Mouse (Mus musculus) ES-E14 (cell line): ENCODE measurements around the gene Plbd1. TPM values are rescaled to one million over a fixed set of nuclear protein-coding genes. Genes with fewer than 3 reads are reported as not detected.

Experiments used
- DNase-seq: peaks from one replicate; pipeline ENCODE4 v3.0.0-alpha.2; 2013; ENCODE audit warnings: low read depth, low spot score
- H3K27ac ChIP-seq: 2 replicates; pipeline ENCODE4 v1.5.1; 2012; ENCODE audit warnings: low read depth, mild to moderate bottlenecking, low read length, moderate library complexity, mixed read lengths; ENCODE audit not compliant: poor library complexity, insufficient read depth, severe bottlenecking
- H3K36me3 ChIP-seq: 2 replicates; pipeline ENCODE4 v1.6.1; 2012; ENCODE audit warnings: mild to moderate bottlenecking, low read length, moderate library complexity, mixed read lengths; ENCODE audit not compliant: control insufficient read depth, poor library complexity, insufficient read depth, severe bottlenecking
- H3K4me1 ChIP-seq, 2 experiments: fragments of 150-350 bp in 1 of 2; sonication (generic) in 1 of 2; 2 replicates each; pipeline ENCODE4 v1.6.1; 2012; ENCODE audit warnings: low read length in 2 of 2, mild to moderate bottlenecking in 1 of 2, mixed read lengths in 1 of 2; ENCODE audit not compliant: control insufficient read depth in 2 of 2, insufficient read depth in 2 of 2, poor library complexity in 1 of 2
- H3K4me3 ChIP-seq, 2 experiments: fragments of 150-350 bp in 1 of 2; sonication (generic) in 1 of 2; 2 replicates each; pipeline ENCODE4 v1.5.1; 2012; ENCODE audit warnings: low read length in 2 of 2, low read depth in 1 of 2, mild to moderate bottlenecking in 1 of 2, mixed read lengths in 1 of 2; ENCODE audit not compliant: insufficient read depth in 1 of 2, poor library complexity in 1 of 2, severe bottlenecking in 1 of 2
- H3K9ac ChIP-seq: 2 replicates; pipeline ENCODE4 v1.6.1; 2012; ENCODE audit warnings: low read depth, mild to moderate bottlenecking, low read length, mixed read lengths; ENCODE audit not compliant: poor library complexity, insufficient read depth, severe bottlenecking
- H3K9me3 ChIP-seq: fragments of 150-350 bp; sonication (generic); 2 replicates; pipeline ENCODE4 v1.6.1; 2012; ENCODE audit warnings: low read depth, mild to moderate bottlenecking, low read length; ENCODE audit not compliant: control insufficient read depth, insufficient read depth
- CHD2 ChIP-seq: IDR thresholded peaks from 2 replicates; pipeline ENCODE4 v1.6.1; 2014; ENCODE audit warnings: mild to moderate bottlenecking, low read depth, low read length, inconsistent platforms
- HCFC1 ChIP-seq: IDR thresholded peaks from 2 replicates; pipeline ENCODE4 v1.6.1; 2012; ENCODE audit warnings: low read length, inconsistent platforms, borderline replicate concordance; ENCODE audit not compliant: insufficient read depth
- MAFK ChIP-seq: IDR thresholded peaks from 2 replicates; pipeline ENCODE4 v1.6.1; 2014; ENCODE audit warnings: mild to moderate bottlenecking, low read depth, low read length, inconsistent platforms; ENCODE audit not compliant: insufficient read depth
- ZC3H11A ChIP-seq: IDR thresholded peaks from 2 replicates; pipeline ENCODE4 v1.6.1; 2012; ENCODE audit warnings: low read depth, mild to moderate bottlenecking, inconsistent platforms, low read length, borderline replicate concordance
- ZNF384 ChIP-seq: IDR thresholded peaks from 2 replicates; pipeline ENCODE4 v1.6.1; 2012; ENCODE audit warnings: low read depth, low read length, inconsistent platforms
- in situ Hi-C, 2 experiments: fragments of 600-800 bp; cut with MboI; formaldehyde crosslinking; loops; one replicate each; pipeline ENCODE4 v1.15.1; 2025; ENCODE audit warnings: low sequenced_read_pairs in 2 of 2, inconsistent platforms in 1 of 2; ENCODE audit not compliant: unreplicated experiment in 2 of 2
- total RNA-seq: library from RNA; depleted of rRNA; stranded (reverse); fragments of 300-350 nt; gene quantifications from 2 replicates; pipeline ENCODE4 v1.2.3, GENCODE M21; 2012

Gene Plbd1
- total RNA-seq, 1 experiment, result 2.5 TPM

- H3K36me3 ChIP-seq, result no peaks in the 10 kb centered on the region
These were observed 26.7 kb downstream of the Plbd1 start for GRCm38 (mm10) chr6:136634982-136635381.

GRCm38 (mm10) chr6:136633719-136634118, 28.0 kb downstream of the Plbd1 start:
- H3K36me3 ChIP-seq, result no peaks in the 10 kb centered on the region
- no peak overlapping the region for H3K27ac ChIP-seq
- no peak overlapping the region for H3K4me3 ChIP-seq
- no peak for DNase-seq
- H3K9ac ChIP-seq, result no peak overlapping the region
- H3K4me1 ChIP-seq, result no peaks in the 10 kb centered on the region
- in situ Hi-C loops, result no loop called here
- TF ChIP-seq ZNF384 (no peak), HCFC1 (no peak), ZC3H11A (no peak), MAFK (no peak), CHD2 (no peak)
- H3K9me3 ChIP-seq, result no peaks in the 10 kb centered on the region

More at GRCm38 (mm10) chr6:136634982-136635381, 26.7 kb downstream of the Plbd1 start:
- Histone ChIP-seq H3K9me3 (no peaks in the 10 kb centered on the region), H3K9ac (no peak overlapping the region), H3K4me3 (no peak overlapping the region), H3K4me1 (no peaks in the 10 kb centered on the region), H3K27ac (no peak overlapping the region)
- in situ Hi-C loops, result no loop called here
- DNase-seq, result no peak
- no peak for TF ChIP-seq ZNF384
- no peak for TF ChIP-seq HCFC1
- no peak for TF ChIP-seq MAFK
- no peak for TF ChIP-seq ZC3H11A
- TF ChIP-seq CHD2, result no peak

GRCm38 (mm10) chr6:136633154-136633553, 28.6 kb downstream of the Plbd1 start:
- no peak overlapping the region for H3K27ac ChIP-seq
- H3K9ac ChIP-seq, result no peak overlapping the region
- in situ Hi-C loops, result no loop called here
- H3K9me3 ChIP-seq, result no peaks in the 10 kb centered on the region
- no peaks in the 10 kb centered on the region for H3K36me3 ChIP-seq
- H3K4me1 ChIP-seq, result no peaks in the 10 kb centered on the region
- no peak overlapping the region for H3K4me3 ChIP-seq
- no peak for TF ChIP-seq ZC3H11A
- TF ChIP-seq HCFC1, result no peak
- TF ChIP-seq CHD2, result no peak
- TF ChIP-seq MAFK, result no peak
- TF ChIP-seq ZNF384, result no peak
- no peak for DNase-seq

GRCm38 (mm10) chr6:136631945-136632534, 29.7 kb downstream of the Plbd1 start:
- in situ Hi-C loops, result no loop called here

GRCm38 (mm10) chr6:136631519-136631918, 30.2 kb downstream of the Plbd1 start:
- Histone ChIP-seq H3K36me3 (no peaks in the 10 kb centered on the region), H3K27ac (no peak overlapping the region), H3K9ac (no peak overlapping the region), H3K4me3 (no peak overlapping the region), H3K4me1 (no peaks in the 10 kb centered on the region), H3K9me3 (no peaks in the 10 kb centered on the region)
- in situ Hi-C loops, result no loop called here
- DNase-seq, result no peak
- no peak for TF ChIP-seq CHD2
- TF ChIP-seq ZNF384, result no peak
- TF ChIP-seq ZC3H11A, result no peak
- TF ChIP-seq HCFC1, result no peak
- no peak for TF ChIP-seq MAFK

More at GRCm38 (mm10) chr6:136631945-136632534, 29.7 kb downstream of the Plbd1 start:
- TF ChIP-seq HCFC1, result no peak
- TF ChIP-seq MAFK, result no peak
- TF ChIP-seq ZC3H11A, result no peak
- TF ChIP-seq CHD2, result no peak
- TF ChIP-seq ZNF384, result no peak
- Histone ChIP-seq H3K9me3 (no peaks in the 10 kb centered on the region), H3K27ac (no peak overlapping the region), H3K4me3 (no peak overlapping the region), H3K36me3 (no peaks in the 10 kb centered on the region), H3K9ac (no peak overlapping the region), H3K4me1 (no peaks in the 10 kb centered on the region)
- DNase-seq, result no peak
